Mouse (Mus musculus) C2C12 (cell line): Measurements from ENCODE around the gene Rpf2. TPM values are rescaled to one million over a fixed set of nuclear protein-coding genes. Genes with fewer than 3 reads are reported as not detected.

Experiments
- H3K27me3 ChIP-seq: one replicate; pipeline ENCODE4 v1.6.1; 2011; ENCODE audit not compliant: control insufficient read depth, insufficient read depth, insufficient read length
- H3K36me3 ChIP-seq: one replicate; pipeline ENCODE4 v1.6.1; 2011; ENCODE audit not compliant: control insufficient read depth, insufficient read depth
- H3K4me3 ChIP-seq: one replicate; pipeline ENCODE4 v1.5.1; 2011; ENCODE audit warnings: mild to moderate bottlenecking, control low read depth; ENCODE audit not compliant: poor library complexity, insufficient read depth, severe bottlenecking
- H3K79me2 ChIP-seq: one replicate; pipeline ENCODE4 v1.6.1; 2011; ENCODE audit not compliant: control insufficient read depth, insufficient read depth
- H3K79me3 ChIP-seq: one replicate; pipeline ENCODE4 v1.6.1; 2011; ENCODE audit warnings: low read depth, control low read depth
- H3ac ChIP-seq: one replicate; pipeline ENCODE3; 2011; ENCODE audit warnings: low read depth; ENCODE audit not compliant: control insufficient read depth, insufficient read length
- CEBPB ChIP-seq: IDR thresholded peaks from one replicate; pipeline ENCODE4 v1.6.1; 2011; ENCODE audit warnings: low read depth, mild to moderate bottlenecking, control low read depth, moderate library complexity
- CTCF ChIP-seq: IDR thresholded peaks from one replicate; pipeline ENCODE4 v1.5.1; 2011; ENCODE audit not compliant: control insufficient read depth, insufficient read depth, insufficient read length
- FOSL1 ChIP-seq: IDR thresholded peaks from one replicate; pipeline ENCODE4 v1.8.0; 2011; ENCODE audit warnings: mild to moderate bottlenecking, low read length; ENCODE audit not compliant: poor library complexity, insufficient read depth, severe bottlenecking
- MAX ChIP-seq: IDR thresholded peaks from one replicate; pipeline ENCODE4 v1.6.1; 2011; ENCODE audit warnings: mild to moderate bottlenecking, control low read depth
- MYOD1 ChIP-seq: IDR thresholded peaks from one replicate; pipeline ENCODE4 v1.6.1; 2011; ENCODE audit warnings: low read depth; ENCODE audit not compliant: control insufficient read depth, insufficient read length
- MYOG ChIP-seq: IDR thresholded peaks from one replicate; pipeline ENCODE4 v1.6.1; 2011; ENCODE audit not compliant: control insufficient read depth, insufficient read length; ENCODE audit errors: extremely low read depth
- USF1 ChIP-seq: IDR thresholded peaks from one replicate; pipeline ENCODE4 v1.6.1; 2011; ENCODE audit warnings: low read depth, mild to moderate bottlenecking, control low read depth, moderate library complexity
- polyA plus RNA-seq: library from polyadenylated mRNA; unstranded; fragments of >200 nt; fragmentation: generic; extraction: Trizol; gene quantifications from one replicate; pipeline ENCODE4 v1.2.1, GENCODE M21; 2012; ENCODE audit warnings: missing spikeins

Gene Rpf2
- polyA plus RNA-seq, 1 experiment, result 25.8 TPM

DNA sequence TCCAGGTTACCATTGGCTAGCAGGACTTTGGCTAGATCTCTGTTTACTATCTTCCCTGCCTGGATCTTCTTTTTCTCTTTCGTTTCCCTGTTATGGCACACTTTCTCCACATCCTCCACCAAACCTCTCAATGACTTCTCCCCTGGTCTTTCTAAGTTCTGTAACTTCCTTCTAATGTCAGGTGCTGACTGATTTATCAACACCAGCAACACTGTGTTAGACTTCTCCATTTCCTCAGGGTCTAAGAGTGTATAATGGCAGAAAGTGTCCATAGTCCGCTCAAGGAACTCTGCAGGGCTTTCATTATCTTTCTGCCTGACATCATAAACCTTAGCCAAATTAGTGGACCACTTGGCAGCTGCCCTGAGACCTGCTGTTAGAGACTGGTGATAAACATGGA lies 57.1 kb downstream of the Rpf2 start:
- Histone ChIP-seq H3ac (no peak overlapping the region), H3K79me2 (no peaks in the 10 kb centered on the region), H3K27me3 (no peaks in the 10 kb centered on the region), H3K4me3 (no peak overlapping the region), H3K79me3 (no peaks in the 10 kb centered on the region), H3K36me3 (no peaks in the 10 kb centered on the region)
- no peak for TF ChIP-seq USF1
- TF ChIP-seq MAX, result no peak
- no peak for TF ChIP-seq CEBPB
- TF ChIP-seq CTCF, result no peak
- TF ChIP-seq FOSL1, result no peak
- no peak for TF ChIP-seq MYOD1
- no peak for TF ChIP-seq MYOG

DNA sequence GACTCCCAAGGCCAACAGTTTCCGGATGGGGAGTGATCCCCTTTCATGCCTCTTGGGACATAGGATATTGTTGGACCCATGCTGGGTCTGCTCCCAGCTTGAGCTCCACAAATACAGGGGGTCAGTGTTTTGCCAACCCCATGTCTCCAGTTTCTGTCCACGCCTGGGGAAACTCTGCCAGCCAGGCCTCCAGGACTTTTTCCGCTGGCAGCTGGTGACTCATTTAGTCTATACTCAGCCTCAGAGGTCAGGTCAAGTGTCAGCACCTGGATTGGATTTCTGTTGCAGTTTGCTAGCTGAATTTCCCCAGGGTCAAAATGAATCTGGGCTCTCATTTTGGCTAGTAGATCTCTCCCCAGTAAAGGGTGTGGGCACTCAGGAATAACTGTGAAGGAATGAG lies 58.0 kb downstream of the Rpf2 start:
- no peaks in the 10 kb centered on the region for H3K79me3 ChIP-seq
- H3ac ChIP-seq, result no peak overlapping the region
- no peak overlapping the region for H3K4me3 ChIP-seq
- no peaks in the 10 kb centered on the region for H3K79me2 ChIP-seq
- H3K27me3 ChIP-seq, result no peaks in the 10 kb centered on the region
- H3K36me3 ChIP-seq, result no peaks in the 10 kb centered on the region
- TF ChIP-seq MYOD1 (no peak), CEBPB (no peak)

DNA sequence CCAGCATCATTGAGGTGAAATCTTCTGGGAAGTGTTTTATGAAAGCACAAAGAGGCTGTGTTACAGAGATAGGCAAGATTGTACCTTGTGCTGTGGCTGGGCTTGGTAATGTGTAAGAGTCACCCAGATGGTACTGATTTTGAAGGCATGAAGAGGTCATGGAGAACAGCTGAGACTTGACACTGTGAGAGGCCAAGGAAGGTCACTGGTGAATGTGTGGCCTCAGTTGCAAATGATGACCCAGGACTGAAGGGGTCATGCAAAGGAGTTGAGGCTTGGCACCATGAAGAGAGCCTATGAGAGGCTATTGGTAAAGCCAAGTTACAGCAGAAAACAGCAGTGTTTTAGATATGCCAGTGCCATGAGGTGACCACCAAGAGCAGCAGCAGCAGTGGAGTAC lies 60.9 kb downstream of the Rpf2 start:
- Histone ChIP-seq H3K36me3 (no peaks in the 10 kb centered on the region), H3K79me2 (no peaks in the 10 kb centered on the region), H3K4me3 (no peak overlapping the region), H3K27me3 (no peaks in the 10 kb centered on the region), H3K79me3 (no peaks in the 10 kb centered on the region), H3ac (no peak overlapping the region)
- TF ChIP-seq CEBPB, result no peak
- no peak for TF ChIP-seq FOSL1
- no peak for TF ChIP-seq USF1
- no peak for TF ChIP-seq MYOD1
- no peak for TF ChIP-seq MAX
- TF ChIP-seq MYOG, result no peak
- no peak for TF ChIP-seq CTCF

DNA sequence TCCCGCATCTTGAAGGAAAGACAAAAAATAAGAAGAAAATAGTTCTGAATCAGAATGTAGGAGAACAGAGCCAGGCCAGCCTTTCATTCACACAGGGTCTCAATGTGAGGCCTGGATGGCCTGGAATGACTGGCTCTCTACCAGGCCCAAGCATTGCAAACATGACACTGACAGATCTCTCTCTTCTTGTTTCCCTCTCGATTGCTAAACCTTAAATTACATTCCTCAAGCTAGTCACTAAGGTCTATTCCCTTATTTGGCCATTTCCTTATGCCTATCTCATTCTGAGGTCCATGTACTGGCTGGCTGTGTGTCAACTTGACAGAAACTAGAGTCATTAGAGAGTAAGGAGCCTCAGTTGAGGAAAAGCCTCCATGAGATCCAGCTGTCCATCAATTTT lies 66.8 kb downstream of the Rpf2 start:
- Histone ChIP-seq H3ac (no peak overlapping the region), H3K36me3 (no peaks in the 10 kb centered on the region), H3K4me3 (no peak overlapping the region), H3K27me3 (no peaks in the 10 kb centered on the region), H3K79me2 (no peaks in the 10 kb centered on the region), H3K79me3 (no peaks in the 10 kb centered on the region)
- no peak for TF ChIP-seq USF1
- TF ChIP-seq MYOG, result no peak
- TF ChIP-seq CEBPB, result no peak
- TF ChIP-seq CTCF, result no peak
- TF ChIP-seq MAX, result no peak
- no peak for TF ChIP-seq MYOD1
- no peak for TF ChIP-seq FOSL1

DNA sequence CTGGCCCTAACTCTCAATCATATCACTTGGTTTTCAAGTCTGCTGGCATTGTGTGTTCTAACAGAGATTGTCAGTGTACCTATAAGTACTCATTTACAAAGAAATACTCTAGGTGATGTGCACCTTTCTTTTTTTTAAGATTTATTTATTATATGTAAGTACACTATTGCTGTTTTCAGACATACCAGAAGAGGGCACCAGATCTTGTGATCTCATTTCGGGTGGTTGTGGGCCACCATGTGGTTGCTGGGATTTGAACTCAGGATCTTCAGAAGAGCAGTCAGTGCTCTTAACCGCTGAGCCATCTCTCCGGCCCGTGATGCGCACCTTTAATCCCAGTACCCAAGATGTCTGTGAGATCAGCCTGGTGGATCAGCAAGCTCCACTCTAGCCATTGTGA lies 67.7 kb downstream of the Rpf2 start:
- Histone ChIP-seq H3K4me3 (no peak overlapping the region), H3K36me3 (no peaks in the 10 kb centered on the region), H3ac (no peak overlapping the region), H3K27me3 (no peaks in the 10 kb centered on the region), H3K79me3 (no peaks in the 10 kb centered on the region), H3K79me2 (no peaks in the 10 kb centered on the region)
- TF ChIP-seq MYOD1, result no peak
- no peak for TF ChIP-seq CTCF
- TF ChIP-seq MYOG, result no peak

DNA sequence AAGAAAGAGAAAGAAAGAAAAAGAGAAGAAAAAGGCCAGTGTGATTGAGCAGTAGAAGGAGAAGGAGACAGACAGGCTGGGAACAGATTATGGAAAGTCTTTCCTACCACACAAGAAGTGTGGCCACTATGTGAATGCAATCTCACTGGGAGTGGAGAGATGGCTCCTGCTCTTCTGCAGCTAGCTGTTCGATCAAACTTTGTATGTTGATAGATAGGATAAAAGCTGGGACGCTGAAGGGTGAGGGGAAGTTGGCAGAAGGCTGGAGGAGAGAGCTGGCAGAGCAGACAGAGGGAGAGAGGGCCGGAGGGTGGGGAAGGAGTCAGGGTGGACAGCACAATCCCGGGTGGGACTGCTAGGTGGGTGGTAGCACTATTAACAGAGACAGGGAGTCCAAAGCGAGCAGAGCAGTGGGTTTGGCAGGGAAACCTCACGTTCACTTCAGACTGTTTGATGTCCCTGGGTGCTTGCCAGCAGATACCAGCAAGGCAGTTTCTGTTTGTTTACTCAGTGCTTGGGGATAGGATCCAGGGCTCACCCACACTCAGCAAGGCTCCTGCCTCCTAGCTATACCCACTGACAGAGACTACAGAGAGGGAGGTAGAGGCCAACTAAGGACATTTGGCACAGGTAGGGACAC lies 69.4 kb downstream of the Rpf2 start:
- Histone ChIP-seq H3K79me3 (no peaks in the 10 kb centered on the region), H3K27me3 (no peaks in the 10 kb centered on the region), H3K79me2 (no peaks in the 10 kb centered on the region), H3ac (no peak overlapping the region), H3K4me3 (no peak overlapping the region), H3K36me3 (no peaks in the 10 kb centered on the region)
- no peak for TF ChIP-seq USF1
- TF ChIP-seq CEBPB, result no peak

Other genes with a start within 250 kb of the Rpf2 start
- not detected for gene Mfsd4b1, start 221.8 kb downstream of the Rpf2 start, polyA plus RNA-seq
- gene Slc16a10, start 104.8 kb downstream of the Rpf2 start, polyA plus RNA-seq, result 1.5 TPM
- gene Gtf3c6, start 11.1 kb upstream of the Rpf2 start, polyA plus RNA-seq, result 31.5 TPM
- 43.8 TPM for gene Amd1, start 55.1 kb upstream of the Rpf2 start, polyA plus RNA-seq
- gene Cdk19, start 92.5 kb upstream of the Rpf2 start, polyA plus RNA-seq, result 3.9 TPM